Mouse (Mus musculus) CH12.LX (cell line): ENCODE data around the gene Gtsf2.

Experiments
- CTCF ChIP-seq, 2 experiments: IDR thresholded peaks in 1 of 2; conservative IDR thresholded peaks in 1 of 2; 2 replicates each; pipeline ENCODE4 v1.5.1; 2011 to 2012; ENCODE audit warnings: low read depth in 2 of 2, low read length in 2 of 2, improper control_type of control experiment in 1 of 2, inconsistent platforms in 1 of 2, mild to moderate bottlenecking in 1 of 2, moderate library complexity in 1 of 2
- EP300 ChIP-seq: IDR thresholded peaks from 2 replicates; pipeline ENCODE4 v1.6.1; 2011; ENCODE audit warnings: low read length, improper control_type of control experiment
- GABPA ChIP-seq: IDR thresholded peaks from 2 replicates; pipeline ENCODE4 v1.6.1; 2012; ENCODE audit warnings: low read depth, low read length, improper control_type of control experiment, inconsistent platforms; ENCODE audit not compliant: insufficient replicate concordance
- HCFC1 ChIP-seq: IDR thresholded peaks from 2 replicates; pipeline ENCODE4 v1.6.1; 2012; ENCODE audit warnings: low read depth, mild to moderate bottlenecking, inconsistent platforms, low read length, improper control_type of control experiment
- JUND ChIP-seq: conservative IDR thresholded peaks from 2 replicates; pipeline ENCODE4 v1.6.1; 2011; ENCODE audit warnings: low read depth, low read length, improper control_type of control experiment
- KAT2A ChIP-seq: IDR thresholded peaks from 2 replicates; pipeline ENCODE4 v1.6.1; 2012; ENCODE audit warnings: low read length, improper control_type of control experiment, inconsistent platforms; ENCODE audit not compliant: insufficient replicate concordance
- MAX ChIP-seq: IDR thresholded peaks from 2 replicates; pipeline ENCODE4 v1.6.1; 2011; ENCODE audit warnings: low read length, improper control_type of control experiment
- MAZ ChIP-seq: IDR thresholded peaks from 2 replicates; pipeline ENCODE4 v1.6.1; 2012; ENCODE audit warnings: low read depth, mild to moderate bottlenecking, inconsistent platforms, low read length, improper control_type of control experiment, moderate library complexity
- POLR2A ChIP-seq: IDR thresholded peaks from 2 replicates; pipeline ENCODE4 v1.6.1; 2011; ENCODE audit warnings: low read depth, mild to moderate bottlenecking, improper control_type of control experiment, low read length
- POLR2AphosphoS2 ChIP-seq: IDR thresholded peaks from 2 replicates; pipeline ENCODE4 v1.6.1; 2011; ENCODE audit warnings: low read depth, low read length, improper control_type of control experiment
- RAD21 ChIP-seq: IDR thresholded peaks from 2 replicates; pipeline ENCODE4 v1.6.1; 2011; ENCODE audit warnings: low read depth, mild to moderate bottlenecking, low read length, improper control_type of control experiment, moderate library complexity
- USF1 ChIP-seq: IDR thresholded peaks from 2 replicates; pipeline ENCODE4 v1.6.1; 2014; ENCODE audit warnings: low read depth, mild to moderate bottlenecking, inconsistent platforms, low read length, improper control_type of control experiment
- USF2 ChIP-seq: conservative IDR thresholded peaks from 2 replicates; pipeline ENCODE4 v1.6.1; 2011; ENCODE audit warnings: low read depth, low read length, improper control_type of control experiment
- ZKSCAN1 ChIP-seq: IDR thresholded peaks from 2 replicates; pipeline ENCODE4 v1.6.1; 2012; ENCODE audit warnings: low read depth, inconsistent platforms, low read length, improper control_type of control experiment, borderline replicate concordance

GRCm38 (mm10) chr15:103430241-103430640 is 18.0 kb downstream of the Gtsf2 start, which contains the start of gene Gtsf1:
- TF ChIP-seq HCFC1: no peak
- no peak for TF ChIP-seq USF2
- no peak for TF ChIP-seq JUND
- TF ChIP-seq CTCF (conservative IDR thresholded peaks at IDR 0.05 in 1 of 2, IDR thresholded peaks at IDR 0.05 in 1 of 2; ENCODE audit: low read depth in 2 of 2, low read length in 2 of 2): no peak
- TF ChIP-seq MAX: no peak
- no peak for TF ChIP-seq POLR2A
- TF ChIP-seq GABPA: no peak
- no peak for TF ChIP-seq USF1
- no peak for TF ChIP-seq RAD21
- TF ChIP-seq MAZ: no peak
- no peak for TF ChIP-seq KAT2A
- no peak for TF ChIP-seq POLR2AphosphoS2
- TF ChIP-seq EP300: no peak
- no peak for TF ChIP-seq ZKSCAN1
